Mouse (Mus musculus) granulocyte monocyte progenitor cell, adult 5-6 weeks (primary cell): Measurements from ENCODE around the gene Rab4a. TPM values are rescaled to one million over a fixed set of nuclear protein-coding genes. Genes with fewer than 3 reads are reported as not detected.

Experiments used
- ATAC-seq: replicated peaks from 2 replicates; pipeline ENCODE4 v1.8.0; 2016; ENCODE audit warnings: mild to moderate bottlenecking, moderate TSS enrichment, inconsistent platforms; ENCODE audit not compliant: poor library complexity, severe bottlenecking
- total RNA-seq, 2 experiments: library from RNA; stranded (forward) in 1 of 2; stranded (reverse) in 1 of 2; fragments of 200-712, 200-1000 nt in 1 of 2; fragments of >200 nt in 1 of 2; fragmentation: Nextera tagmentation in 1 of 2; gene quantifications; 2 replicates each; pipeline ENCODE4 v1.2.3; 2014 to 2017

Gene Rab4a
- total RNA-seq, 2 experiments from 2014 or later = 0.21 to 6.2 TPM

- ATAC-seq = no peak
Measured at GRCm38 (mm10) chr8:123787254-123787897, 18.4 kb upstream of the Rab4a start.

GRCm38 (mm10) chr8:123788416-123789170 lies 17.2 kb upstream of the Rab4a start:
- no peak for ATAC-seq

- ATAC-seq = no peak
Measured at GRCm38 (mm10) chr8:123789461-123789860, 16.3 kb upstream of the Rab4a start.

- peak; percentile 68 for ATAC-seq
Measured at GRCm38 (mm10) chr8:123789970-123790369, 15.8 kb upstream of the Rab4a start.

- no peak for ATAC-seq
Measured at GRCm38 (mm10) chr8:123791101-123791844, 14.5 kb upstream of the Rab4a start.

- ATAC-seq = no peak
Measured at GRCm38 (mm10) chr8:123791845-123792225, 13.9 kb upstream of the Rab4a start.

- no peak for ATAC-seq
Measured at GRCm38 (mm10) chr8:123793900-123794299, 11.9 kb upstream of the Rab4a start.

- ATAC-seq = no peak
Measured at GRCm38 (mm10) chr8:123794766-123795165, 11.0 kb upstream of the Rab4a start.

- ATAC-seq = no peak
Measured at GRCm38 (mm10) chr8:123796758-123797157, 9.0 kb upstream of the Rab4a start.

GRCm38 (mm10) chr8:123797928-123798327 lies 7.9 kb upstream of the Rab4a start:
- peak; percentile 12; the same call in 1 of the 2 replicates for ATAC-seq

- ATAC-seq = no peak
Measured at GRCm38 (mm10) chr8:123799434-123799833, 6.4 kb upstream of the Rab4a start.

- no peak for ATAC-seq
Measured at GRCm38 (mm10) chr8:123799885-123800284, 5.9 kb upstream of the Rab4a start.

GRCm38 (mm10) chr8:123800867-123801266 lies 4.9 kb upstream of the Rab4a start:
- ATAC-seq = no peak

GRCm38 (mm10) chr8:123801538-123801937 lies 4.2 kb upstream of the Rab4a start:
- ATAC-seq = no peak

- no peak for ATAC-seq
Measured at GRCm38 (mm10) chr8:123803639-123804038, 2.1 kb upstream of the Rab4a start.

GRCm38 (mm10) chr8:123804586-123804985 lies 1.2 kb upstream of the Rab4a start:
- ATAC-seq = no peak

GRCm38 (mm10) chr8:123805209-123805717 lies 522 bp upstream of the Rab4a start:
- ATAC-seq = no peak

GRCm38 (mm10) chr8:123806374-123806935 lies 670 bp downstream of the Rab4a start:
- no peak for ATAC-seq

- peak; percentile 46 for ATAC-seq
Measured at GRCm38 (mm10) chr8:123807024-123807431, 1.2 kb downstream of the Rab4a start.

- no peak for ATAC-seq
Measured at GRCm38 (mm10) chr8:123807852-123808573, 2.2 kb downstream of the Rab4a start.
